Mouse (Mus musculus) B cell, adult 62 days (primary cell): ENCODE data around the gene Gm1113. TPM values are rescaled to one million over a fixed set of nuclear protein-coding genes. Genes with fewer than 3 reads are reported as not detected.

Experiments used
- total RNA-seq: library from RNA; stranded (reverse); gene quantifications from 4 replicates; pipeline ENCODE4 v1.2.4, GENCODE M21; 2023

The Gm1113 gene
- total RNA-seq: not detected in 4 replicates

DNA sequence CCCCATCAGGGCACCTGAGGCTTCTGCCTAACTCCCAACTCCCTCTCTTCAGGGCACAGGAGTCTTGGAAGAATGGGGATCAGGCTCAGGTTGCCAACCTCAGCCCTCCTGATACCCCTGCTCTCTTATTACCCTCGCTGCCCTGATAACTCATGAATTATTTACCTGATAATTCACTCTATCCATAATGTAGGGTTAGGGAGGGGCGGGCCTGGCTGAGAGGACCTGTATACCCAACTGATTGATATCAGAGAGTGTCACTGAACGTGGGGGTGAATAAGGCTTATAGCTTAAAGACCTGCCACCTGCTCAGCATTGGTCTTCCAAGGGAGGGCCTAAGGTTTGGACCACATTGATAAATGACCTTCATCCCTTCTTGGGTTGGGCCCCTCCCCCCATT lies at the start of gene Gm1113:
Gene Gm1113, minus strand, starts transcription at position 101 of the 400 bp plus-strand sequence.

DNA sequence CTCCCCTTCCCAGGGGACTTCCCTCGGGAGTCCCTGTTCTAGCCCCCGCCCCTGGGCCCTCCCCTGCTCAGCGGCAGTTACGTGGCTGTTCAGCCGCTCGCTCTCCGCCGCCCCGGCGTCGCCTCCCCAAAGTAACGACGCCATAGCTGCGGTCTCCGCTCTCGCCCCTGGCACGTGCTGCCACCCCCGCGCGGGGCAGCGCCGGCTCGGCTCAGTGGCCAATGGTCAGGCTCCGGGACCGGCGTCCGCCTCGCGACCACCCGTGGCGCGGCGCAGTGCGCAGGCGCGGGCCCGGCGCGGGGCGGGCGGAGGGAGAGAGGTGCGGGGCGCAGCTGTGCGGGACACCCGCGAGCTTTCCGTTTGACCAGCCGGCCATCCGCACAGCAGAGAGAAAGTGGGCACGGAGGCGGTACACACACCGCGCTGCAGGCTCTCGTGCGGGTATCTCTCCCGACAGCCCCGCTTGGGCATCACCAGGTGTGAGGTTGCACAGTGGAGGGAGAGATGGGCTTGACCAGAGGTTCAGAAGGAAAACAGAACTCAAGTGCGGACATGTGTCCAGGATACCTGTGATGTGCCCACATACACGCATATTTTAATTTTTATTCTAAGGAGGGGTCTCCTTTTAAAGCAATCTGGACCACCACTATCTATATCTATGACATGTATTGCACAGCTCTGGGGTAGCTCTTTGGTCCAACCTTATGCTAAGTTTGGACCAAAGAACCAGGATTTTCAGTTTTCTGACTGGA lies 40.4 kb upstream of the Gm1113 start, which contains the start of the genes Ddx25 and Pus3:
Gene Ddx25, minus strand, starts transcription at position 272 of the 752 bp plus-strand sequence.
Gene Pus3, plus strand, starts transcription at position 339 of the 752 bp plus-strand sequence.

Other genes starting within 250 kb of the Gm1113 start
- gene Cdon, start 97.1 kb downstream of the Gm1113 start, total RNA-seq: 5.1 to 8.5 TPM (median 6.4 TPM) in 4 replicates
- gene Ddx25, start 40.3 kb upstream of the Gm1113 start, total RNA-seq: 2.5 to 3.3 TPM (median 2.8 TPM) in 4 replicates
- gene Pus3, start 40.3 kb upstream of the Gm1113 start, total RNA-seq: 22.0 to 25.8 TPM (median 24.4 TPM) in 4 replicates
- gene Pate2, start 52.0 kb upstream of the Gm1113 start, total RNA-seq: not detected in 4 replicates
- 13.4 to 16.5 TPM (median 15.3 TPM) in 4 replicates for gene Hyls1, start 52.1 kb upstream of the Gm1113 start, total RNA-seq
- not detected in 4 replicates for gene Pate4, start 93.7 kb upstream of the Gm1113 start, total RNA-seq
- not detected in 4 replicates for gene Pate3, start 129.9 kb upstream of the Gm1113 start, total RNA-seq
- not detected in 4 replicates for gene Pate1, start 169.1 kb upstream of the Gm1113 start, total RNA-seq
- not detected in 4 replicates for gene Gm17677, start 222.8 kb upstream of the Gm1113 start, total RNA-seq